Mouse (Mus musculus) lung, adult 2 months (tissue): Measurements from ENCODE around the gene Ccdc121. TPM values are rescaled to one million over a fixed set of nuclear protein-coding genes. Genes with fewer than 3 reads are reported as not detected.
A peak's percentile ranks its signal among the peaks of the same experiment; 100 is the strongest.

Experiments used
- DNase-seq: peaks from one replicate; pipeline ENCODE4 v3.0.0; 2022
- H3K4me1 ChIP-seq: fragments of 200-500 bp; 2 replicates; pipeline ENCODE4 v1.6.1; 2011; ENCODE audit warnings: low read length; ENCODE audit not compliant: control insufficient read depth, insufficient read depth
- H3K4me3 ChIP-seq: fragments of 200-500 bp; replicated peaks from 2 replicates; pipeline ENCODE3; 2011; ENCODE audit warnings: low read depth, mild to moderate bottlenecking, control low read depth, low read length; ENCODE audit errors: extremely low read depth
- CTCF ChIP-seq: fragments of 200-500 bp; IDR thresholded peaks from 2 replicates; pipeline ENCODE4 v1.5.1; 2011; ENCODE audit warnings: mild to moderate bottlenecking, low read length, control low read depth; ENCODE audit not compliant: insufficient read depth
- POLR2A ChIP-seq: fragments of 200-500 bp; IDR thresholded peaks from 2 replicates; pipeline ENCODE4 v1.6.1; 2011; ENCODE audit warnings: low read depth, mild to moderate bottlenecking, control low read depth, low read length, borderline replicate concordance; ENCODE audit errors: extremely low read depth
- WGBS: fragments of 180-500 bp; shearing (Covaris S2); methylation state at CpG from one replicate; pipeline ENCODE4 v1.1.7; 2018; 5-methylcytosine and 5-hydroxymethylcytosine counted together
- polyA plus RNA-seq: library from polyadenylated mRNA; depleted of rRNA; stranded (reverse); fragments of >200 nt; gene quantifications from 2 replicates; pipeline ENCODE4 v1.2.3, GENCODE M21; 2012; rRNA removed

Ccdc121 gene
- polyA plus RNA-seq, 1 experiment, result 0.79 TPM

DNA sequence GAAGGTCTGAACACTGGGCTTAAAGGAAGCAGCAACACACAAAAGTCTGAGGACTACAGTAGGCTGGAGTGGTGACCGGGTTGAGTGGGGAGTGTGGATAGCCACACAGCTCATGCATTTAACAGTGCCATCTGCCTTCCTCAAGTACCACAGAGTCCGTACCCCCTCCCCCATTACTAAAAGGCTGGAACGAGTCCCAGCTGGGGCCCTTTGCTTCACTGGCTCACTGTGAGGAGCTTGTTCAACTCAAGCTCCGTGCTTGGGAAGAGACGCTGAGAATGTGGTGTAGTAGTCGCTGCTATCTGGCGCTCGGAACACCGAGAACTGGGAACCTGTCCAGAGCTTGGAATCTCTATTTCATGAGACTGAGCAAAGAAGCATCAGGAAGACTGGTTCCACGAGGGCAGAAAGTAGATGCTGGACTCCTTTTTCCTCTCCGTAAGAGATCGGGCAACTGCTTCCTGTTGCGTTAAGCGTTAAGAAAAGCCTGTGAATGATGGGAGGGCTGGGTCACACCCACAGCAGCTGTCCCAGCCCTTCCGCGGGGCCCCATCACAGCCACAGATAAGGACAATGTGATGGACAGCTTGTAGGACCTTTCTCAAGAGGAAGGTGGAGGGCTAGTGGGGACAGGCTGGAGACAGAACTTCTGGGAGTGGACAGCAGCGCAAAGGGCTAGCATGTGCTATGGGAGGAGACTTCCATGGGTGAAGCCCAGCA, 44.5 kb downstream of the Ccdc121 start:
- 50% methylated on average over 17 of the region's 17 CpGs for WGBS
- TF ChIP-seq CTCF (no peak), POLR2A (no peak)
- no peak for DNase-seq
- H3K4me1 ChIP-seq, result no peaks in the 10 kb centered on the region
- H3K4me3 ChIP-seq, result no peak overlapping the region

DNA sequence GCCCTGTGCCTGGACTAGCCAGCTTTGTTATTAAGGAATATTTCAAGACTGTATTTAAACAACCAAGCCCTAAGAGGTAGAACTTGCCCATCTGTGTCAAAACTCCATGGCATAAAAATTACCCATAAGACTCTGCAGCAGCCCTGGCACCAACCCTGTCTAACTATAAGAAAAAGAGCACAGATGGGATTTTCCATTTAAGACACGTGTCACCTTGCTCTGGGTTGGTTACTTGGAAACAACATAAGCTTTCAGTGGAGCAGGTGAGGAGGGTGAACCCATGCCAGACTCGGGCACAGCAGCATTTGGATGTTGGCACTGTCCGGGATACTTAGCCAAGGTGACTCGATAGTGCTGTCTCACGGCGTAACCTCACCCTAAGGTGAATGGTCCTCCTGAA, 45.2 kb downstream of the Ccdc121 start:
- DNase-seq, result no peak
- Histone ChIP-seq H3K4me3 (no peak overlapping the region), H3K4me1 (no peaks in the 10 kb centered on the region)
- WGBS, result 87% methylated on average over 6 of the region's 6 CpGs
- no peak for TF ChIP-seq CTCF
- TF ChIP-seq POLR2A, result no peak

DNA sequence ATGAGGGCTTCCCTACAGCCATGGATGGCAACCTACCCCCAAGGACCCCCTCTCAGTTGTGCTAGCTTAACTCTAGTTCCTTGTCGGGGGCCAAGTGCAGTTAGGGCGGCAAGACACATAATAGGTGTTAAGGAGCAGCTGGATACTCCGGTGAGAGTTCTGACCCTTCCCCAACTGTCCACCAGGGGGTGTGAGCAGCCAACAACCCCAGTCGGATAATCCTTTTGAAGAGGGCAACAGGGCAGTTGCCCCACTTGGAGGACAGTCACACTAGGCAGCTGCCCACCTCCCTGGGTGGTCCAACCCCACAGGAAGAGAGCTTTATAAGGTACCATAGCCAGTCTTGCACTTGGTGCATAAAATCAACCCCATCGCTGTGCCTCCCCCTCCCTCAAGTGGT, 46.2 kb downstream of the Ccdc121 start:
- Histone ChIP-seq H3K4me3 (no peak overlapping the region), H3K4me1 (no peaks in the 10 kb centered on the region)
- DNase-seq, result no peak
- WGBS, result 34% methylated on average over 5 of the region's 5 CpGs
- TF ChIP-seq CTCF (peak; percentile 70), POLR2A (no peak)

DNA sequence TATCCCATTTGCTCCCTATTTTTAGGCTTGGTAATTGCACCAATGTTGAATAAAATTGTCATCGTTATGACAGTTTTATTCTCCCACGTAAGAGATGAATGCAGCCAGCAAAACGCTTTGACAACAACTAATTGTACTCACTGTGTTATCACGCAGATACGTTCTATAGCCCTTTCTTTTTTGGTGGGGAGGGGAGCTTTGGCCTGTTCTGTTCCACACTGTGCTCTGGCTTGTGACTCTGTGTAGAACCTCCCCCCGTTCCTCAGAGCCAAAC, 48.4 kb downstream of the Ccdc121 start:
- no peak for DNase-seq
- Histone ChIP-seq H3K4me1 (no peaks in the 10 kb centered on the region), H3K4me3 (no peak overlapping the region)
- 77% methylated on average over 6 of the region's 6 CpGs for WGBS
- TF ChIP-seq CTCF, result no peak
- no peak for TF ChIP-seq POLR2A

DNA sequence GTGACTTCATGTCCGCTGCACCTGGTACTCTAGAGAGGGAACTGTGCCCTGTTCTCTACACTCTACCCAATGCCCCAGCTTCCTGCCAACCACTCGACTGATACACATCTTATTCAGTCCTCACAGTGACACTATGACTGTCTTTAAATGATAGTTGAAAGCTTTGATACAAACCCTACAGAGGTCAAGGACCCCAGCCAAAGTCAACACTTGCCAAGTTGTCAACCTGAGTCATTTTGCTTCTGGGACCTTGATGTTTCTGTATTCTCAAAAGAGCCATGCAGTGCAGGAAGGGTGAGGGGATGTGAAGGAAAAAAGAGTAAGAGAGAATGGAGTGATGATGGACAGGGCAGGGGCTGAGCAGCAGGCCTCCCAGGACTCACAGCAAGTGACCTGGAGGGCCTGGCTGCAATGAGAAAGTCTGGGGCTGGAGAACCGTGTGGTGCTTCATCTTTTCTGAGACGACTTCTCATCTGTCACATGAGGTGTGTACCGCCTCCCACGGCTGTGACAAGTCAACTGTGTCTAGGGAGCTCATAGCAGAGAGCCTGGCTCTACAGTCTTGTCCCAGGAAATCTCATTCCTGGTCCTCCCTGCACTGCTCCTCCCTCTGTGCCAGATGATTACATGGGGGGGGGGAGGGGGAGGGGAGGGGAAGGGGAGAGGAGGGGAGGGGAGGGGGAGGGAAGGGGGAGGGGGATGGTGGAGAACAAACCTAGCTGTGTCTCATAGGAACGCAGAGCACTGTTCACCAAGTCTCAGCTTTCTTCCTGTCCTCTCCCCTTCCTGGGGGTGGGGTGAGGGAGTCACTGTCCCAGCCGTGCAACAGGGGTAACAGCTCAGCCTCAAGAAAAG, 49.0 kb downstream of the Ccdc121 start:
- Histone ChIP-seq H3K4me1 (no peaks in the 10 kb centered on the region), H3K4me3 (no peak overlapping the region)
- 42% methylated on average over 8 of the region's 8 CpGs for WGBS
- DNase-seq, result no peak
- TF ChIP-seq CTCF, result no peak
- TF ChIP-seq POLR2A, result no peak

DNA sequence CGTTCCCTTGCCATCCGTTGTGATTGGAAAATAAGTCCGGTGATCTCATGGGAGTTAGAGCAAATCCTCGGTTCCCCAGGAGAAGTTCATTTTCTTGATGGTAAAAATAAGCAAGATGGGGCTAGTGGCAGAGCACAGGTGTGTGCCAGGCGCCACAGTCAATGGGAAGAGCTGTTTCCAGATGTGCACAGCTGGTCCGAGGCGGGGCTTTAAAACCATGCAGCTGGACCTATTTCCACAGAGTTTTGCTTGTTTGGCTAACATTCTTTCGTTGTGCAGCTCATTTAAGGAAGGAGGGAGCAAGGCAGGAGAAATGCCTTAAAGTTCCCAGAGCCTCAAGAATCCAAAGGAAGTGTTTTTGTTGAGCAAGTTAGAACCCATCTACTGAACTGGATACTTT, 49.8 kb downstream of the Ccdc121 start:
- TF ChIP-seq POLR2A, result no peak
- no peak for TF ChIP-seq CTCF
- no peaks in the 10 kb centered on the region for H3K4me1 ChIP-seq
- 74% methylated on average over 8 of the region's 8 CpGs for WGBS
- DNase-seq, result no peak
- H3K4me3 ChIP-seq, result no peak overlapping the region

DNA sequence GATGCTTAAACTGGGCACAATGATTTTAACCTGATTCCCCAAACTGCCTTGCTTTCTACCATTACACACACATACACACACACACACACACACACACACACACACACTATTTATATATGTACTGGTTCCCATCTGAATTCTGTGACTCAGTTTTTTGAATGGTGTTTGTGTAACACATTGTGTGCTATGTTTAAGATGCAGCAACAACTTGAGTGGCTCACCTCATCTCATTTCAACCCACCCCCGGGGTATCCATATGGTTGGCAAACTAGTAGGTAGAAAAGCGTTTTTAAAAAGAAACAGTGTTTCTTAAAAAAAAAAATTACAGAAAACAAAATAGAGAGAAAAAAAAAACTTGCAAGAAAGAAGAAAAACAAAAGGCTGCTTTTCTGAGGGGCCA, 51.0 kb downstream of the Ccdc121 start:
- 76% methylated on average over 2 of the region's 2 CpGs for WGBS
- DNase-seq, result no peak
- TF ChIP-seq CTCF (no peak), POLR2A (no peak)

More for the DNA sequence above, 51.0 kb downstream of the Ccdc121 start:
- Histone ChIP-seq H3K4me1 (no peaks in the 10 kb centered on the region), H3K4me3 (no peak overlapping the region)

Other genes starting within 250 kb of the Ccdc121 start
- 0.25 TPM in 1 of 2 replicates, not detected in the other for gene Cnih3, start 158.8 kb downstream of the Ccdc121 start, polyA plus RNA-seq
- gene Dnah14, start 65.1 kb upstream of the Ccdc121 start, polyA plus RNA-seq, result 0.05 TPM in 1 of 2 replicates, not detected in the other